16 mouse cellular contexts compared by ENCODE assay signal in genomic region chr4:104047966-104048804, GRCm38 (mm10).
DNase-seq lines count a peak whose midpoint lies in the region; ATAC-seq lines count a peak whose summit lies in the region.
"Had no signal": no experiment of that assay in that cellular context is flagged by ENCODE, and none has a peak within 500 bp of the region (broad histone marks: within the 10 kb centered on the region; RNA-seq: fewer than 3 reads in every experiment).

No protein-coding gene starts in this region.

- peak; percentile 26 to 77 for DNase-seq in frontal cortex, adult 2 months (ENCODE audit: extremely low spot score in 1 of 2, low spot score in 1 of 2)
- no peak for DNase-seq in frontal cortex, postnatal 14 days (ENCODE audit: low spot score in 2 of 2)
- DNase-seq in left cerebral cortex, adult 18-20 months (ENCODE audit: low spot score in 2 of 2), result peak; percentile 49 to 56
- no peak for DNase-seq in left cerebral cortex, postnatal 4 days
- DNase-seq in right cerebral cortex, adult 2 months (ENCODE audit: low spot score in 2 of 2), result peak; percentile 53 to 60
- no peak for DNase-seq in right cerebral cortex, postnatal 10 days (ENCODE audit: low spot score in 2 of 2)
- no peak for DNase-seq in ovary, postnatal 36 days (ENCODE audit: low spot score)
- DNase-seq: cerebellum, adult 11-12 months; gastrocnemius, postnatal 25 days; heart, postnatal 36 days; thymus, postnatal 4 days had no signal

- WGBS in midbrain, embryonic 13.5 days, result 68% methylated on average over 7 of the region's 7 CpGs

- H3K4me1 ChIP-seq in midbrain, embryonic 13.5 days (replicated peaks), result no peaks in the 10 kb centered on the region
- H3K4me1 ChIP-seq: embryonic facial prominence, embryonic 13.5 days; limb, embryonic 15.5 days; neural tube, embryonic 15.5 days had no signal

- no peak overlapping the region for H3K27ac ChIP-seq in midbrain, embryonic 13.5 days
- H3K27ac ChIP-seq: embryonic facial prominence, embryonic 13.5 days; limb, embryonic 15.5 days; neural tube, embryonic 15.5 days had no signal

- no peak for ATAC-seq in midbrain, embryonic 13.5 days

- no peak overlapping the region for H3K4me3 ChIP-seq in midbrain, embryonic 13.5 days (replicated peaks)
- H3K4me3 ChIP-seq: embryonic facial prominence, embryonic 13.5 days; limb, embryonic 15.5 days; neural tube, embryonic 15.5 days had no signal

- no peak overlapping the region for H3K4me2 ChIP-seq in midbrain, embryonic 13.5 days (replicated peaks)
- H3K4me2 ChIP-seq: embryonic facial prominence, embryonic 13.5 days; heart, embryonic 11.5 days; limb, embryonic 15.5 days; neural tube, embryonic 15.5 days had no signal

- H3K27me3 ChIP-seq in midbrain, embryonic 13.5 days, result no peaks in the 10 kb centered on the region
- H3K27me3 ChIP-seq: embryonic facial prominence, embryonic 13.5 days; limb, embryonic 15.5 days; neural tube, embryonic 15.5 days had no signal

- H3K36me3 ChIP-seq in midbrain, embryonic 13.5 days, result no peaks in the 10 kb centered on the region
- H3K36me3 ChIP-seq: embryonic facial prominence, embryonic 13.5 days; limb, embryonic 15.5 days; neural tube, embryonic 15.5 days had no signal

- intact Hi-C loops in left cerebral cortex, postnatal 4 days (cut with DNase I), result no loop called here

- no peaks in the 10 kb centered on the region for H3K9me3 ChIP-seq in midbrain, embryonic 13.5 days
- H3K9me3 ChIP-seq: embryonic facial prominence, embryonic 13.5 days; limb, embryonic 15.5 days; neural tube, embryonic 15.5 days had no signal

- H3K9ac ChIP-seq in midbrain, embryonic 13.5 days (replicated peaks), result no peak overlapping the region
- H3K9ac ChIP-seq: embryonic facial prominence, embryonic 13.5 days; limb, embryonic 15.5 days; neural tube, embryonic 15.5 days had no signal

Comparison
In these comparisons a context has a peak if more than half of its experiments do, and no peak if none do; other contexts are left out.
1. DNase-seq: peak in frontal cortex, adult 2 months (2 of 2), left cerebral cortex, adult 18-20 months (2 of 2) and right cerebral cortex, adult 2 months (2 of 2); none in frontal cortex, postnatal 14 days (0 of 2), left cerebral cortex, postnatal 4 days (single experiment), right cerebral cortex, postnatal 10 days (0 of 2) and ovary, postnatal 36 days (single experiment).